Mouse (Mus musculus): ENCODE data around the gene Yipf4.
"Not testable (repeated sequence)": the region's sequence is repeated elsewhere in the genome, so short reads cannot be mapped to it uniquely, and the experiment has no call there.

The Yipf4 gene

GRCm38 (mm10) chr17:74489024-74489900 is at the start of gene Yipf4:
Gene Yipf4, plus strand, starts transcription at chr17:74489493.
- DNase-seq (ENCODE audit: low read depth): peak; percentile 92

DNA sequence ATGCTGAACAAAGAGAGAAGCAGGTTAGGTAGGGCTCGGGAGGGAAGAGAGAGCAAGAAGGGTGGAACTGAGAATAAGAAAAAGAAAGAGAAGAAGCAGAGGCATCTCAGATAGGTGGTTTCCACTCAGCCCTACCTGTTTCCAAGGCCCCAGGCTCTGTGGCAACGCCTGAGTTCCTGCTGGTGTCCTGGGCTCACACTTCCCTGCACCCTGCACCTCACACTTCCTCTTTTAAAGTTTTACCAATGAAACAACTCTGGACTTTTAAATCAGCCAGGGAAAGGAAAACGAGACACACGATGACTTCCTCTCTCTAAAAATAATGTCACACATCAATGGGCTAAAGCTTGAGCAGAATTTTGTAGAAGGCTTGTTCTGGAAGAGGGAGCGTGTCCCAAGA is 48.8 kb upstream of the Yipf4 start:
- DNase-seq (ENCODE audit: low read depth): peak; percentile 29

DNA sequence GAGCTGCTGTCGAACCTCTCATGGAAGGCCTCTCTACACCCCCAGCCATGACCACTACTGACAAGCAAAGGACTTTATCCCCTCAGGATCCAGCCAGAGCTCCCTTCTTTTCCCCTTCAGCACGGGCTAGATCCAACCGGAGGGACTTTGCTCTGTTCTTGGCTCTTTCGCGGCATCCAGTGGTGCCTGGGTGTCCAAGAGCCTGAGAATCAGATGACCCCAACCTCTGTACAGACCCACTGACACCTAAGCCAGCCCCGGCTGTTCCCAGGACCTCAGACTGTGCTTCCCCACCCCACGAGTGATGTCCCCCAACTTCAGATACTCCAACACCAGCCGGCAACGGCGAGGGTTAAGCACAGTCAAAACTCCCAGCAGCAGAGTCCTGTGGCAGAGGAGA is 39.5 kb upstream of the Yipf4 start:
- no peak for DNase-seq (ENCODE audit: low read depth)

GRCm38 (mm10) chr17:74453928-74454327 is 35.4 kb upstream of the Yipf4 start:
- no peak for DNase-seq (ENCODE audit: low read depth)

DNA sequence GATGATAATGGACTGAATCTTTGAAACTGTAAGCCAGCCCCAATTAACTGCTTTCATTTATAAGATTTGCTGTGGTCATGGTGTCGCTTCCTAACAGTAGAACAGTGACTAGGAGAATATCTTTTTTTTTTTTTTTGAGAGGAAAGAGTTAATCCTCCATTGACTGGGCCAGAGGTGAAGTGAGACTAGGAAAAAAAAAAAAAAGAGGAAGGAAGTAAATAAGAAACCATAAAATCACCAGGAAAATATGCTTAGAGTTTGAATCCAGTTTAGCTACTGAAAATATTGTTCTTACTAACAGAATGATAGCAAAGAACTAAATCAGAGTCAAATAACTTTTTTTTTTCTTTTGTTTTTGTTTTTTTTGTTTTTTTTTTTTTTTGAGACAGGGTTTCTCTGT is 34.6 kb upstream of the Yipf4 start:
- peak; percentile 9 for DNase-seq (ENCODE audit: low read depth)

DNA sequence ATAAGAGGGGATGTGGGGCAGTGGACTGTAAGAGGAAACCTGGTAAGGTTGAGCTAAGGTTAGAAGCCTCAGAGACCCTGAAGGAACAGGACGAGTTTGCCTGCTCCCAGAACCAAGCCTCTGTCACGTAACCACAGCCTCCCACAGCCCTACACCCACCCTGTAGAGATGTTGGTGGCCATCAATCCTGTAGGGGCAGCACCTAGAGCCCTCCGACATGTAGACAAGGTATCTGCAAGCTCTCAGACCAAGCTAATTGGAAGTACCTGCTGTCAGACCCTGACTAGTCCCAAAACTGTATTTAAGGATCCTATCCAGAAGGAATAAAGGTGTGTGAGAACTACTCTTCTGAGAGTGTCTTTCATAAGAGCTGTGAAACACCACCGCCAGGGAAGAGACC is 33.9 kb upstream of the Yipf4 start:
- DNase-seq (ENCODE audit: low read depth): no peak

DNA sequence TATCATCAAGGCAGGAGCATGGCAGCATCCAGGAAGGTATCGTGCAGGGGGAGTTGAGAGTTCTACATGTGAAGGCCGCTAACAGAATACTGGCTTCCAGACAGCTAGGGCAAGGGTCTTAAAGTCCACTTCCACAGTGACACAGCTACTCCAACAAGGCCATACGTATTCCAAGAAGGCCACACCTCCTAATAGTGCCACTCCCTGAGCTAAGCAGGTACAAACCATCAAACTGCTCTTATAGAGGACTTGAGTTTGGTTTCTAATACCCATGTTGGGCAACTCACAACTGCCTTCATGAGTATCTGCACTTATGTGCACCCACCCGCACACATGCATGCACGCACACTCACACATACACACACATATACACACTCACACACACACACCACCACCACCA is 32.5 kb upstream of the Yipf4 start:
- no peak for DNase-seq (ENCODE audit: low read depth)

DNA sequence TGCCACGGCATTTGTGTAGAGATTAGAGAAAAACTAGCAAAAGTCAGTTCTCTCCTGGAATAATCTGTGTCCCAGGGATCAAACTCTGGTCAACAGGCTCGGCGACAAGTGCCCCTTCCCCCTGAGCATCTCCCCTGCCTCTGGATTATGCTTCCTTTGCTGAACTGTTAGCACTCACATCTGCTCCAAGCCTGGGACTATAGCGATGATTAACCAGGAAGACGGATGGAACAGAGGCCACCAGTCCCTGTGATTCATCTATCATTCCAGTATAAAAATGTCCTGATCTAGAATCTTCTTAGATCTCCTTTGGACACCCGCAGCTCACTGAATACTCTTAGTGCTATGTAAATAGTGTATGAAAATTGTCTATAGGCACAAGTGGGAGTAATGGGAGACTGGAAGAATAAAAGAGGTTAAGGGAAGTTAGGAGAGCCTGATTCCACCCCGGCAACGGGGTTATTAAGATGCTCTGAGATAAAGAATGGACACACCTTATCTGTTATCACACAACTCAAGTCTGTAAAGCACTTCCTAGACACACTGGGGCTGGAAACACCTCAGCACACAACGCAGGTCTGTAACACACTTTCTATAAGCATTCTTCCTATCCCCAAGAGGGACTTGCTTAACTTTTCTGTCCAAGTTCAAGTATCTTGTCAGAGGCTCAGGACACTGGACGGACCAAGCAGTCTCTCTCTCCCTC is 31.2 kb upstream of the Yipf4 start:
- no peak for DNase-seq (ENCODE audit: low read depth)

DNA sequence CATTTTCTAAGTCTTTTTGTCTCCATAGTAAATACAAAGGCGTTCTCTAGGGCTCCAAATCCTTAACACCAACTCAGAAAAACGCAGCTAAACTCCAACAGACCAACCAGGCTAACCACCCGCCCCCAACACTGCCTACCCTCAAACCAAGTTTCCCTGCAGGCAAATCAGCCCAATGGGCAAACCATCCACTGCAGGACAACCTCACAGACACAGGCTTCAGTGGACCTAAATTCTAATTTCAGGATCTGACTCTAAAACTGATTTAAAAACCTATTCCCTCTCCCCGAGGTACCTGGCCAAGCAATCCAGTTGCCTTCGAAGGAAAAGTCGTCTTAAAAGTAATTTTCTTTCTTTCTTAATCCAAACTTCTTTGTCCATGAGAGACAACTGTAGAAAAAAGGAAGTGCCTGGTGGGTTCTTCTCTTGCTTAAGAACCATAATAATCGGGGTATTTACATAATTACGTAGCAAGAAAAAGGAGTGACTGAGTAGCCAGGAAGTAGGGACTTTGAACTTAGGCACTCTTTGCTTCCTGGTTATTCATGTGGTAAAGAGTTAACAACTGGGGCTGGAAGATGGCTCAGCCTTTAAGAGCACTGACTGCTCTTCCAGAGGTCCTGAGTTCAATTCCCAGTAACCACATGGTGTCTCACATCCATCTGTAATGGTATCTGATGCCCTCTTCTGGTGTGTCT is 30.4 kb upstream of the Yipf4 start, which contains the start of gene Nlrc4:
Gene Nlrc4 (minus strand): TSS at position 432 of the 698 bp plus-strand sequence.
- DNase-seq (ENCODE audit: low read depth): peak; percentile 68

GRCm38 (mm10) chr17:74463510-74463909 is 25.8 kb upstream of the Yipf4 start:
- no peak for DNase-seq (ENCODE audit: low read depth)

DNA sequence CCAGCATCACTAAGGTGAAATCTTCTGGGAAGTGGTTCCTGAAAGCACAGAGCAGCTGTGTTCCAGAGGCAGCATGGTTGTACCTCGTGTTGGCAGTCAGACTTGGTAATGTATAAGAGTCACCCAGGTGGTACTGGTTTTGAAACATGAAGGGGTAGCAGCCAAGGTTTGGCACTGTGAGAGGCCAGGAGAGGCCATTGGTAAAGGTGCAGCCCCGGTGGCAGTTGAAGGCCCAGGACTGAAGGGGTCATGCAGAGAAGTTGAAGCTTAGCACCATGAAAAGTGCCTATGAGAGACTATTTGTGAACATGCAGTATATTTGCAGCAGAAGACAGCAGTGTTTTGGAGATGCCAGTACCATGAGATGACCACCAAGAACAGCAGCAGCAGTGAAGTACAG is 21.3 kb upstream of the Yipf4 start:
- DNase-seq (ENCODE audit: low read depth): not testable (repeated sequence)

- not testable (repeated sequence) for DNase-seq (ENCODE audit: low read depth)
Measured at GRCm38 (mm10) chr17:74470133-74470532, 19.2 kb upstream of the Yipf4 start.

GRCm38 (mm10) chr17:74480361-74481069 is 8.8 kb upstream of the Yipf4 start:
- no peak for DNase-seq (ENCODE audit: low read depth)

- DNase-seq (ENCODE audit: low read depth): no peak
Measured at GRCm38 (mm10) chr17:74489901-74490220, 568 bp downstream of the Yipf4 start.

GRCm38 (mm10) chr17:74491565-74491964 is 2.3 kb downstream of the Yipf4 start:
- DNase-seq (ENCODE audit: low read depth): no peak

GRCm38 (mm10) chr17:74500204-74500603 is 10.9 kb downstream of the Yipf4 start:
- DNase-seq (ENCODE audit: low read depth): no peak

GRCm38 (mm10) chr17:74501085-74501484 is 11.8 kb downstream of the Yipf4 start:
- no peak for DNase-seq (ENCODE audit: low read depth)

DNA sequence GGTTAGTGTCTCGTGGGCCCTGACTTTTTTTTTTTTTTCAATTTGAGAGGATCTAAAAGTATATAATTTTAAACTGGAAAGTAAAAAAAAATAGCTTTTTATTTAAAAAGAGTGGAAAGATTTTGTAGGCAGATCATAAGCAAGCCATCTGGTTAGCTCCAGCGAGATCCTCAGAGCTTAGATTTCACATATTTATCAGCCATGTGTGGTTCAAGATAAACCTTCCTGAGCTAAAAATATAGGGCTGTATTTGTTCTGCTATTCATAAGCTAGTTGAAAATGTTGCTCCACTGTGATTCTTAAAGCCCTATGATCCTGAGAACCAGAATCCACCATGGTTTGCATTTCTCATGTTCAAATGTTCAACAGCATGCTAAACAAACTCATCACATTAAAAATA is 18.6 kb downstream of the Yipf4 start:
- DNase-seq (ENCODE audit: low read depth): no peak

DNA sequence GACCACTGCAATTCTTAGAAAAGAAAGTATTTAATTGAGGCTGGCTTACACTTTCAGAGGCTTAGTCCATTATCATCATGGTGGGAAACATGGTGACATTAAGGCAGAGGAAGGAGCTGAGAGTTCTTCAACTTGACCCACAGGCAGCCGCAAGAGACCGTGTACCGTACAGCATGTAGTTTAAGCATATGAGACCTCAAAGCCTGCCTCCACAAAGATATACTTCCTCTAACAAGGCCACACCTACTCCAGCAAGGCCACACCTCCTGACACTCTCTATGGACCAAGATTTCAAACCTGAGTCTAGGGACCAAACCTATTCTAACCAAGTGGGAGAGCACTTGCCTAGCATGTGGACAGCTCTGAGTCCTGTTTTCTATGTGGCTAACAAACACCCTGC is 19.3 kb downstream of the Yipf4 start:
- DNase-seq (ENCODE audit: low read depth): no peak

DNA sequence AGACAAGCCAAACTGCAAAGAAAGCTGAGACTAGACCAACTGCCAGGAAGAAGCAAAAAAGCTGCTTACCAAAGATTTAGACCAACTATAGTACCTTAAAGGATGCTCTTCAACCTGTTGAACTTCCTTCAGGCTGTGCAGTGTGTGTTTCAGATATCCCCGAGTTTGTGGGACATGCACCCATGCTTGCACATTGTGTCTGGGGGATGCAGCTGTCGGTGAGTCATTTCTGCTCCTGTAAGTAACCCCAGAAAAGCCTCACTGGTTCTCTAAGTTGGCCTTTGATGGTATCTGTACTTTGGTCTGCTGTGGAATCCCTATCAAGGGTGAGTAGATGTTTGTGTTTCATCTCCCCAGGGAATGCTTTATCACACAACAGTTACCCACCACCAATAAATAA is 23.0 kb downstream of the Yipf4 start:
- peak; percentile 88 for DNase-seq (ENCODE audit: low read depth)

GRCm38 (mm10) chr17:74522797-74523723 is 33.8 kb downstream of the Yipf4 start:
- DNase-seq (ENCODE audit: low read depth): peak; percentile 59
